Mouse (Mus musculus) embryonic facial prominence, embryonic 10.5 days (tissue): ENCODE measurements around the gene Smim24. TPM values are rescaled to one million over a fixed set of nuclear protein-coding genes. Genes with fewer than 3 reads are reported as not detected.

Experiments
- DNase-seq: peaks from one replicate; pipeline ENCODE4 v3.0.0-alpha.2; 2017; ENCODE audit warnings: low spot score
- H3K27ac ChIP-seq: fragments of 300-500 bp; sonication (generic); replicated peaks from 2 replicates; pipeline ENCODE4 v1.5.1; 2016; ENCODE audit warnings: mild to moderate bottlenecking
- H3K27me3 ChIP-seq: fragments of 300-500 bp; sonication (generic); replicated peaks from 2 replicates; pipeline ENCODE4 v1.6.1; 2016; ENCODE audit warnings: low read depth, mild to moderate bottlenecking; ENCODE audit not compliant: poor library complexity, severe bottlenecking
- H3K36me3 ChIP-seq: fragments of 300-500 bp; sonication (generic); replicated peaks from 2 replicates; pipeline ENCODE4 v1.6.1; 2016; ENCODE audit warnings: mild to moderate bottlenecking, moderate library complexity
- H3K4me1 ChIP-seq: fragments of 300-500 bp; sonication (generic); 2 replicates; pipeline ENCODE4 v1.6.1; 2016
- H3K4me3 ChIP-seq: fragments of 300-500 bp; sonication (generic); 2 replicates; pipeline ENCODE4 v1.5.1; 2016; ENCODE audit warnings: mild to moderate bottlenecking, moderate library complexity
- H3K9me3 ChIP-seq: fragments of 300-500 bp; sonication (generic); 2 replicates; pipeline ENCODE4 v1.6.1; 2016; ENCODE audit warnings: mild to moderate bottlenecking
- WGBS: fragments of 180-500 bp; shearing (Covaris S2); methylation state at CpG from one replicate; pipeline ENCODE4 v1.1.7; 2016; 5-methylcytosine and 5-hydroxymethylcytosine counted together
- polyA plus RNA-seq: library from polyadenylated mRNA; unstranded; fragments of >200 nt; fragmentation: Nextera tagmentation; extraction: Ambion mirVana; gene quantifications from 2 replicates; pipeline ENCODE4 v1.2.1, GENCODE M21; 2016

The Smim24 gene
- polyA plus RNA-seq, 1 experiment from 2014 or later = 2.0 TPM

DNA sequence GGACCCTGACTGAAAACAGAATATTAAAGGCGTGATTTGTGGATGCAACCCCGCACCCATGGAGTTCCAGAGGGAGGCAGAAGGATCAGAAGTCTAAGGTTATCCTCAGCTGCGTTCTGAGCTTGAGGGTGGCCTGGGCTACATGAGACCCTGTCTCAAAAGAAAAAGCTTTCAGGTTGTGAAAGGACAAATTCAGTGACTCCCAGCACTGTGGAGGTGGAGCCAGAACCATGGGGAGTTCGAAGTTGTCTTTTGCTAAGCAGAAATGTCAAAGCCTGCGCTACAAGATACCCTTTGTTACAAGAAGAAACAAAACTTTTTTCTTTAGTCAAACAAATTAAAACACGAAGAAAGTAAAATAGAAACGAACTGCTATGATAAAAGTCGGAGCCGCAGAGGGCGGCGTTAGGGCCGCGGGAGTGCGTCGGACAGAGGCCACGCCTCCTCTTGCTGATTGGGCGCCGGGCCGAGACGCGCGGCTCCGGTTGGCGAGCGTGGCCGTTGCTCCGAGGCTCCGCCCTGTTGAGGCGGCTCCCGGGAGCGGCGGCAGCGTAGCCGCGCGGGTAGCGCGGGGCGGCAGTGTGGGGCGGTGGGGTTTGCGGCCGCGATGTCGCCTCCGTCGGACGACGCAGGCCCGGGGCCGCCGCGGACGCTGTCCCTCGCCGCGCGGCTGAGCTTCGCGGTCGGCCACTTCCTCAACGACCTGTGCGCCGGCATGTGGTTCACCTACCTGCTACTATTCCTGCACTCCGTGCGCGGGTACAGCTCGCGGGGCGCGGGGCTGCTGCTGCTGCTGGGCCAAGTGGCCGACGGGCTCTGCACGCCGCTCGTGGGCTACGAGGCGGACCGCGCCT is 35.6 kb upstream of the Smim24 start, which contains the start of gene Mfsd12:
TSS of gene Mfsd12 (plus strand) at position 501 of the 854 bp plus-strand sequence.
- 3% methylated on average over 79 of the region's 79 CpGs for WGBS
- peaks cover 19% of the 10 kb centered on the region; the same call in 1 of the 2 replicates for H3K36me3 ChIP-seq
- H3K4me1 ChIP-seq = peaks cover 70% of the 10 kb centered on the region
- peak within 1 kb of the TSS; percentile 85 for H3K27ac ChIP-seq
- DNase-seq = peak; percentile 92
- peak within 1 kb of the TSS; percentile 85 for H3K4me3 ChIP-seq
- H3K27me3 ChIP-seq = peaks cover 49% of the 10 kb centered on the region
- no peaks in the 10 kb centered on the region for H3K9me3 ChIP-seq

DNA sequence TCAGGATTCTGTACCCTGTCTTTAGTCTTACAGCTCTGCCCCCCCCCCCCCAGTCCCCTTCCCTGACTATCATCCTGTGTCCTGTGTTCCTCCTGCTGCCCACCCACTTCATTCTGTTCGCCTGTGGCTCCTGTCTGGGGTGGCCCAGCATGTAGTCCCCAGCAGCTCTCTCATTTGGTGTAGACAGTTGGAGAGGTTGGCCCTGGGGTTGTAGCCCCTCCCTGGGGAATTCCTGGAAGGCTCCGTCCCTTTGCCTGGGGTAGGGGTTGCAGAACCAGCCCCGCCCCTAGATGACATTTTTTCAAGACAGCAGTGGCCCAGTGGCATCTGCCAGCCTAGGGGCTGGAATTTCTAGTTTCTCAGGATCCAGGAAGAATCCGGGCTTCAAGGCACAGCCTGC is 34.6 kb upstream of the Smim24 start:
- H3K4me1 ChIP-seq = peaks cover 80% of the 10 kb centered on the region
- H3K27ac ChIP-seq = 0 out of 2 replicates have a peak overlapping the region, but pooled peaks have one; percentile 85
- peaks cover 59% of the 10 kb centered on the region for H3K27me3 ChIP-seq
- 25% methylated on average over 4 of the region's 4 CpGs for WGBS
- peak overlapping the region; percentile 85 for H3K4me3 ChIP-seq
- H3K9me3 ChIP-seq = no peaks in the 10 kb centered on the region
- no peak for DNase-seq
- peaks cover 29% of the 10 kb centered on the region for H3K36me3 ChIP-seq

DNA sequence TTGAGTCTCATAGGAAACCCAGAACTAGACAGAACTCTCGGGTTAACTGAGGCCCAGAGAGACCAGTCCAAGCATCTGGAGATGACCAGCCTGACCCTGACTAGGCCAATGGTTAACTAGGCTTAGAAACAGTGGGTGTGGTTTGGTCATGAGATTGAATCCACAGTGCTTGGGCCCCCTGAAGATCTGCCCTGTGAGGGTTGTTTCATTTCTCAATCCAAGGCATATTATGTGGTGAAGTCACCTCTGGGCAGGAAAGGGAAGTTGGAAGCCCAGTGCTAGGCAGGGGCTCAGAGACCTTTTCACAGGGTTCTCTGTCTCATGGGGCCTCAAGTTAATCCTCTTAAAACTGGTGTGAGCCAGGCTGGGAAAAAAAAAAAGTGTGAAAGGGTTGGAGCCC is 34.0 kb upstream of the Smim24 start:
- Histone ChIP-seq H3K9me3 (no peaks in the 10 kb centered on the region), H3K27me3 (peaks cover 65% of the 10 kb centered on the region), H3K36me3 (peaks cover 32% of the 10 kb centered on the region), H3K4me3 (peak overlapping the region; percentile 85), H3K27ac (no peak overlapping the region), H3K4me1 (peaks cover 86% of the 10 kb centered on the region)
- DNase-seq = no peak
- WGBS = 63% methylated on average over 1 of the region's 1 CpGs

DNA sequence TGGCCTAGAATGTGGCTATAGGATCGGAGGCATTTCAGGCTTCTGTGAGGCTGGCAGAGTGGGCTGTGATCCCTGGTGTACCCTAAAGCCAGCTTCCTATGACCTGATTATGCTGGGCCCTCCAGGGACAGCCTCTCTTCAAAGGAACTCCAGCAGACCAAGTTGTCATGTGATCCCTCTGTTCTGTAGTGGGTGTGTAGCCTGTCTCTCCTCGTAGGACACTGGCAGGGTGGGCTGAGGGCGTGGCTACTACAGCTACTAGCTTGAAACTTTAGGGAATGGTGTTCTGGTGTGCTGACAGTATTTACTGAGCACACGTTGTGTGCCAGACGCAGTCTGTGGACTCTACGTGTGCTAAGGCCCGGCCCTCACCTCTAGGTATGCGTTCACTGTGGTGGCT is 32.1 kb upstream of the Smim24 start:
- Histone ChIP-seq H3K4me1 (peaks cover 91% of the 10 kb centered on the region), H3K36me3 (peaks cover 34% of the 10 kb centered on the region), H3K9me3 (no peaks in the 10 kb centered on the region), H3K27me3 (peaks cover 79% of the 10 kb centered on the region), H3K27ac (0 out of 2 replicates have a peak overlapping the region, but pooled peaks have one; percentile 16), H3K4me3 (peak overlapping the region; percentile 17; the same call in 1 of the 2 replicates)
- no peak for DNase-seq
- WGBS = 72% methylated on average over 8 of the region's 8 CpGs

DNA sequence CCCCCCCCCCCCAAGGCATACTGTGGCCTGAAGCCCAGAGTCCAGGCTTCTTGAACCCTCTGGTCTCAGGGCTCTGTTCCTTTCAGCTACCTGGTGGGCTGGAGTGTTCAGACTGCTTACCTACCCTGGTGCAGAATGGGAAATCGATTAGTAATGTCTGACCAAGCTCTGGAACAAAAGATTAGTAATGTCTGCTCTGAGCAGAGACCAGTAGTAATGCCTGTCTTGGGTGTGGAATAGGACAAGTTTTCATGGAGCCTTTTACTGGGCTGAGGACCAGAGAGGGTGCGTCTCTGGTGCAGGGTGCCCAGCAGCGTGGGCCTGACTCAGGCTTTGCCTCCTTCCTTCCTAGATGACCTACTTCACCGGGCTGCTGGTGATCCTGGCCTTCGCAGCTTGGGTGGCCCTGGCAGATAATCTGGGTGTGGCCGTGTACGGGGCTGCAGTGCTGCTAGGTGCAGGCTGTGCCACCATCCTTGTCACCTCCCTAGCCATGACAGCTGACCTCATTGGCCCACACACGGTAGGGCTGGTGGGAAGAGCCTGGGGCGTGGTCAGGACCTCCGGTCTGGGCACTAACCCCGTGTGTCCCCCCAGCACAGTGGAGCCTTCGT is 30.4 kb upstream of the Smim24 start:
- no peak for DNase-seq
- no peaks in the 10 kb centered on the region for H3K9me3 ChIP-seq
- H3K27ac ChIP-seq = no peak overlapping the region
- H3K27me3 ChIP-seq = peaks cover 69% of the 10 kb centered on the region
- peaks cover 48% of the 10 kb centered on the region for H3K36me3 ChIP-seq
- peaks cover 97% of the 10 kb centered on the region for H3K4me1 ChIP-seq
- WGBS = 76% methylated on average over 12 of the region's 12 CpGs
- peak overlapping the region; percentile 54; the same call in 1 of the 2 replicates for H3K4me3 ChIP-seq

DNA sequence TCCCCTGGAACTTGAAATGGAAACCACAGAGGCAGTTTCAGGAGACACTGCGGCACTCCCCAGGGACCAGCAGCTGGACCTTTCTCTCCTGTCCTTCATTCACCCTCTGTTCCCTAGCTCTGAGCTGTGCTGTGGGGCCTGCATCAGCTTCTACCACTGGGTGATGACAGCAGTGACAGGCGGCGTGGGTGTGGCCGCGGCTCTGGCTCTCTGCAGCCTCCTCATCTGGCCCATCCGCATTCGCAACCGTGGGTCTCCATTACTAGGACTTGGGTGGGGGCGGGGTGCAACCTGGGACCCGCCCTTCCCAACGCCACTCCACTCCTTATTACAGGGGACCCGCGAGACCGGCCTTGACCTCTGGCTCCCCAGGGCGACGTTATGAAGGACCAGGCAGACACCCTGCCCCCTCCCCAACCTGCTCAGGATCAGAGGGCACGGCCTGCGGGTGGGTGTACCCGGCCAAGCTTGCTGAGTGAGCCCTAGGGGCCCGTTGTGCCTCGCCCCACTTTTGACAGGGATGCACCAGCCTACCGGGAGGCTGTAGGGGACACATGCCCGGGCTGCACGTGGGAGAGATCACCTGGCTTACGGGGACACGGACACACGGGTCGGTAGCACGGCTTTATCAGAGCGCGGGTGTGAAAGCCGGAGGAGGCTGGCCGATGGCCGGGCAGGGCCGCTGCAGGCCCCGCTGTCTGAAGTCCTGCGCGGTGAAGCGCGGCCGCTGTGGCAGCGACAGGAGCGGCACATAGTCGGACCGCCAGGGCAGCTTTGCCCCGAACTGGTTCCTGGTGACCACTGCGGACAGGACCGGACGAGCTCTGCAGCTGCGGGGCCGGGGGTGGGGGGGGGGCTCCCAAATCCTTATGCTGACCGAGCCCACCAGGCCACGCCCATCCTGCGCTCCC is 29.2 kb upstream of the Smim24 start:
- peak overlapping the region; percentile 54 for H3K4me3 ChIP-seq
- WGBS = 8% methylated on average over 54 of the region's 54 CpGs
- DNase-seq = no peak
- H3K27ac ChIP-seq = peak overlapping the region; percentile 66
- H3K9me3 ChIP-seq = no peaks in the 10 kb centered on the region
- H3K4me1 ChIP-seq = peaks cover 85% of the 10 kb centered on the region
- peaks cover 60% of the 10 kb centered on the region for H3K36me3 ChIP-seq
- peaks cover 57% of the 10 kb centered on the region for H3K27me3 ChIP-seq

DNA sequence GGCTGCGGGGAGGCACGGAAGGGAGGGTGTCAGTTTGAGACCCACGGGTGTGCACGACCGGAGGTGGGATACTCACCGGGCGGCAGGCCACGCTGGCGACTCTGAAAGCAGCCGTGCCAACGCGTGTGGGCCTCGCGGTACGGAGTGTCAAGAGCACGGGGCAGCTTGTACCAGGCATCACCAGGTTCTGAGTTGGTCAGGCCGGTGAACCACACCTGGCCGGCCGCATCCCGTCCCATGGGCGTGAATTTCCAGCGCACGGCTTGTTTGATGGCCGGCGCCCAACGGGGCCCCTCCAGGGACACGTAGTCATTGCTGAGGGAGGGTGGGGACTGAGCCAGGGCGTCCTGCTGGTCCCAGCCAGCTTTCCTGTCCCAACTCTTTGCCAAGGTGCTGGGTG is 28.2 kb upstream of the Smim24 start:
- Histone ChIP-seq H3K27me3 (peaks cover 48% of the 10 kb centered on the region), H3K27ac (no peak overlapping the region), H3K4me1 (peaks cover 76% of the 10 kb centered on the region), H3K9me3 (no peaks in the 10 kb centered on the region), H3K36me3 (peaks cover 70% of the 10 kb centered on the region), H3K4me3 (peak overlapping the region; percentile 54)
- DNase-seq = no peak
- WGBS = 13% methylated on average over 28 of the region's 28 CpGs

DNA sequence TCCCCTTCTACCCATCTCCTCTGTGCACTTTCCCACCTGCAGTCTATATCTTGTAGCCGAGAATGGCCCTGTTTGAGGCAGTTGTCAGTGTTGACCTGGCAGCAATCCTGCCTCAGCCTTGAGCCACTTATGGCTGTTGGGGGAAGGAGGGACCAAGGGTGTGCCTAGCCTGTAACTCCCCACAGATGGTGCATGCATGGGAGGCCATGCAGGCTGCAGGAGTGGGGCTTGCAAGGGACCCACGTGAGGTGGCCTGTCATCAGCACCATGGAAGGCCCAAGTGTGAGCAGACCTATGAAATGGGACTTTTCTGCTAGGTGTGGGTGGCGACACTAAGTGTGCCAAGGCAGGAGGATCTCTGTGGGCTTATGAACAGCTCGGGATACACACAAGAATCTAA is 27.8 kb upstream of the Smim24 start:
- peaks cover 71% of the 10 kb centered on the region for H3K4me1 ChIP-seq
- H3K27ac ChIP-seq = peak overlapping the region; percentile 26; the same call in 1 of the 2 replicates
- WGBS = 43% methylated on average over 4 of the region's 4 CpGs
- peak overlapping the region; percentile 54 for H3K4me3 ChIP-seq
- no peaks in the 10 kb centered on the region for H3K9me3 ChIP-seq
- H3K27me3 ChIP-seq = peaks cover 44% of the 10 kb centered on the region
- H3K36me3 ChIP-seq = peaks cover 72% of the 10 kb centered on the region
- no peak for DNase-seq

DNA sequence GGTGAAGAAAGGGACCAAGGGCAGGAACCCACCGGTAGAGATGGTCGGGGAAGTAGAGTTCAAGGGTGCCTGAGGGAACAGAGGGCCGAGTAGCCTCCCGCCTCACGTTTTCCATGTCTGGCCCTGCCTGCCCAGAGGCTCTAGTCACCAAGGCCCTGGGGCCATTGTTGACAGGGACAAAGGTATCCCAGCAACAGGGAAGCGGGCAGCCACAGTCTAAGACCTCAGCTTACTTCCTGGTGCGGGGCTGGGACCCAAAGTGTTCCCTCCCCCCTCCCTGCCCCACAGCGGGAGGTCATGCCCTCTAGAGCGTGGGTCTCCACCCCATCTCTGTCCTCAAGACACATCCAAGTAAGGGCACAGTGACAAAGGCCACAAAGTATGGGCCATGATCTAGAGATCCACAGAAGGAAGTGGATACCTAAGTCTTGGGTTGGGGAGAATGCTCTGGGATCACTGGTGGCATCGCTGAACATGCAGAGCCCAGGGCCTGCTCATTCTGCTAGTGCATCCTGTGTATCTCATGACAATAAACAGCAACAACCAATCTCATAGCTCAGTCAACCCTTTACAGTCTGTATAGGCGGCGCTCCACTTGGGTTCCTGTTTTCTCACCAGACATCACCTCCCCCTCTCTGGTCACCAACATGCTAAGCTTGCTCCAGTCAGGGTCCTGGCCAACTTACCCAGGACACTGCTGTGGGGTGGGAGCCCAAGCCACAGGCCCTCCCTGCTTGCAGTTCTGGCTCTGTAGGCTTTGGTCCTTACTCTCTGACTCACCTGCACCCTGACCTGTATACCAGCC is 27.0 kb upstream of the Smim24 start, which contains the start of gene 4930404N11Rik:
TSS of gene 4930404N11Rik (minus strand) at position 145 of the 805 bp plus-strand sequence.
- WGBS = 23% methylated on average over 12 of the region's 12 CpGs
- H3K27ac ChIP-seq = peak within 1 kb of the TSS; percentile 26; the same call in 1 of the 2 replicates

DNA sequence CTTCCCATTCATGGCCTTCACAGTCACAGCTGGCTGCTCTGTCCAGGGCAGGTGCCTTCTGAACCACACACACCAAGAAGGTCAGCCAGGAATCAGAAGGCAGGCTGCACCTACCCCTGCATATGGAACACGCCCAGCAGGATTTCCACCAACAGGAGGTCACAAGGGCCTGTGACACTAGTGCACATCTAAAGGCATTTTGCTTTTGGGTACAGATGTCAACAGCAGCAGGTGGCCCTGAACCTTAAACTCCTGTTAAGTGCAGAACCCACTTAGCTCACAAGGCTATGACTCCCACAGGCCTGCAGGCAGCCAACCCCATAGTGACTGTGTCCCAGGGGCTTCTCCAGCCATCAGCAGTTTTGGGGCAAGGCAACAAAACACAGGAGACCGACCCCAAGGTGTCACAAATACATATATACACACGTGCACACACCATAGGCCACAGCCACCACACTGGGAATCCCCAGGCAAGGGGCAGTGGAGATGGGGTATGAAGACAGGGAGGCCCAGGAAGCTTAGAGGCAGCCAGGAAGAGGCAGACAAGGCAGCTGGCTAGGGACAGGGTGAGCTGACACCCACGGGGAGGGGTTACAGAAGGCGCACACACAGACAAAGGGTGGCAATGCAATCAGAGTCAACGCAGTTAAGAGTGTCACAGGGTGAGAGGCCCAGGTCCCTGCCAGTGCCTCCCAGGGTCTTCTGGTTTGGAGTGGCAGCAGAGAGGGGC is 26.2 kb upstream of the Smim24 start:
- Histone ChIP-seq H3K36me3 (peaks cover 76% of the 10 kb centered on the region), H3K4me1 (peaks cover 56% of the 10 kb centered on the region), H3K27ac (no peak overlapping the region), H3K27me3 (peaks cover 43% of the 10 kb centered on the region), H3K4me3 (no peak overlapping the region), H3K9me3 (no peaks in the 10 kb centered on the region)
- DNase-seq = no peak
- 82% methylated on average over 6 of the region's 6 CpGs for WGBS

More for the DNA sequence above, 27.0 kb upstream of the Smim24 start, which contains the start of gene 4930404N11Rik:
- peak; percentile 62 for DNase-seq
- peaks cover 44% of the 10 kb centered on the region for H3K27me3 ChIP-seq
- H3K36me3 ChIP-seq = peaks cover 75% of the 10 kb centered on the region
- H3K4me3 ChIP-seq = peak within 1 kb of the TSS; percentile 54
- peaks cover 63% of the 10 kb centered on the region for H3K4me1 ChIP-seq
- H3K9me3 ChIP-seq = no peaks in the 10 kb centered on the region

DNA sequence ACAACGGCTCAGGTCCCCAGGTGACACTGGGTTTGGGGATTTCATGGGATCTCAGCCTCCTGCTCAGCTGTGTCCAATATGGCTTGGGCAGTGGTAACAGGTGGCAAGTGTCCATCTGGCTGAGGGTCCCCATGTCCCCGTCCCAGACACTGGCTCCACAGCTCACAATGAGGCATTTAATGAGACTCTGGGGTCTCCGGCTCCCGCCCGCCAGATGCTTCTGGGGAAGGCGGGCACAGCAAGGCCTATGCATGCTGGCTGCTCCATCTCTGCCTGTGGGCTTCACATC is 25.7 kb upstream of the Smim24 start:
- H3K36me3 ChIP-seq = peaks cover 77% of the 10 kb centered on the region
- H3K27me3 ChIP-seq = peaks cover 38% of the 10 kb centered on the region
- peaks cover 51% of the 10 kb centered on the region for H3K4me1 ChIP-seq
- no peaks in the 10 kb centered on the region for H3K9me3 ChIP-seq
- H3K4me3 ChIP-seq = no peak overlapping the region
- H3K27ac ChIP-seq = no peak overlapping the region
- DNase-seq = no peak
- WGBS = 89% methylated on average over 6 of the region's 6 CpGs
